Mouse (Mus musculus) stomach, postnatal 0 days (tissue): ENCODE data around the gene Pdzrn3.

Source experiments
- CTCF ChIP-seq: IDR thresholded peaks from 2 replicates; pipeline ENCODE4 v1.5.1; 2016; ENCODE audit warnings: antibody characterized with exemption, low read depth, mild to moderate bottlenecking, moderate library complexity
- EP300 ChIP-seq: optimal IDR thresholded peaks from 2 replicates; pipeline ENCODE3; 2016; ENCODE audit warnings: antibody characterized with exemption

DNA sequence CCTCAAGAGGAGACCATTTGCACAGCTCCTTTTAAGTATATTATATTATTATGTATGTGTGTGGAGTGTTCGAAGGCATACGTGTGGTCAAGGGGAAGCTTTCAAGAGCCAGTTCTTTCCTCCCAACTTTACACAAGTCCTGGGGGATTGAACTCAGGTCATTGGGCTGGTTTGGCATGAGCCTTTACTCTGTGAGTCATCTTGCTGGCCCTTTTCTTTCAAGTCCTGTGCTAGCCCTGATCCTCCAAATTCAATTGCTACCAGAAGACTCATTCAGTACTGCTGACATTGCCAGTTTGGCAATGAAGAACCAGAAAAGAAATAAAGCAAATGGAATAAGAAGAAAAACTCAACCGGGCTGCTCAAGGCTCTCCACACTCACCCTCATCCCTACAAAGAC, 55.1 kb downstream of the Pdzrn3 start:
- TF ChIP-seq CTCF (no peak), EP300 (no peak)
